Mouse (Mus musculus) ES-Bruce4 (cell line): ENCODE data around the gene Foxp1. TPM values are rescaled to one million over a fixed set of nuclear protein-coding genes. Genes with fewer than 3 reads are reported as not detected.

Experiments
- H3K27ac ChIP-seq: 2 replicates; pipeline ENCODE4 v1.5.1; 2012; ENCODE audit warnings: low read length, inconsistent platforms; ENCODE audit not compliant: insufficient read depth
- H3K27me3 ChIP-seq: 2 replicates; pipeline ENCODE4 v1.6.1; 2012; ENCODE audit warnings: mild to moderate bottlenecking, low read length, inconsistent platforms; ENCODE audit not compliant: control insufficient read depth, poor library complexity, insufficient read depth, severe bottlenecking
- H3K36me3 ChIP-seq: 2 replicates; pipeline ENCODE4 v1.6.1; 2012; ENCODE audit warnings: inconsistent platforms, mild to moderate bottlenecking, low read length, moderate library complexity; ENCODE audit not compliant: control insufficient read depth, poor library complexity, insufficient read depth, severe bottlenecking
- H3K4me1 ChIP-seq: one replicate; pipeline ENCODE4 v1.8.1; 2011; ENCODE audit warnings: low read length; ENCODE audit not compliant: control insufficient read depth, insufficient read depth
- H3K4me3 ChIP-seq: 2 replicates; pipeline ENCODE4 v1.5.1; 2011; ENCODE audit warnings: low read depth, mild to moderate bottlenecking, low read length
- H3K9ac ChIP-seq: 2 replicates; pipeline ENCODE4 v1.6.1; 2012; ENCODE audit warnings: low read depth, mild to moderate bottlenecking, inconsistent platforms; ENCODE audit not compliant: poor library complexity, severe bottlenecking
- H3K9me3 ChIP-seq: replicated peaks from 2 replicates; pipeline ENCODE4 v1.6.1; 2012; ENCODE audit warnings: mild to moderate bottlenecking, low read length, inconsistent platforms; ENCODE audit not compliant: control insufficient read depth, poor library complexity, insufficient read depth, severe bottlenecking
- CTCF ChIP-seq: IDR thresholded peaks from one replicate; pipeline ENCODE4 v1.8.1; 2011; ENCODE audit warnings: low read depth, low read length
- EP300 ChIP-seq: IDR thresholded peaks from 2 replicates; pipeline ENCODE4 v1.6.1; 2011; ENCODE audit warnings: low read depth, low read length; ENCODE audit not compliant: insufficient read depth
- POLR2A ChIP-seq: IDR thresholded peaks from one replicate; pipeline ENCODE4 v1.8.1; 2011; ENCODE audit warnings: low read length; ENCODE audit not compliant: insufficient read depth
- polyA plus RNA-seq: library from polyadenylated mRNA; stranded (reverse); fragments of >200 nt; gene quantifications from 2 replicates; pipeline ENCODE4 v1.2.4, GENCODE M21; 2011; ENCODE audit warnings: low read depth; ENCODE audit not compliant: missing spikeins, insufficient read depth, insufficient read length

Gene Foxp1
- polyA plus RNA-seq, 1 experiment: 33.5 TPM

GRCm38 (mm10) chr6:99523109-99523632, 650 bp upstream of the Foxp1 start:
- Histone ChIP-seq H3K27me3 (peaks cover 26% of the 10 kb centered on the region), H3K36me3 (no peaks in the 10 kb centered on the region), H3K9me3 (no peaks in the 10 kb centered on the region), H3K4me3 (peak overlapping the region; percentile 72), H3K4me1 (no peaks in the 10 kb centered on the region), H3K9ac (peak overlapping the region; percentile 19), H3K27ac (no peak overlapping the region)
- TF ChIP-seq EP300 (peak; percentile 64; the same call in 1 of the 2 replicates), CTCF (no peak), POLR2A (no peak)

DNA sequence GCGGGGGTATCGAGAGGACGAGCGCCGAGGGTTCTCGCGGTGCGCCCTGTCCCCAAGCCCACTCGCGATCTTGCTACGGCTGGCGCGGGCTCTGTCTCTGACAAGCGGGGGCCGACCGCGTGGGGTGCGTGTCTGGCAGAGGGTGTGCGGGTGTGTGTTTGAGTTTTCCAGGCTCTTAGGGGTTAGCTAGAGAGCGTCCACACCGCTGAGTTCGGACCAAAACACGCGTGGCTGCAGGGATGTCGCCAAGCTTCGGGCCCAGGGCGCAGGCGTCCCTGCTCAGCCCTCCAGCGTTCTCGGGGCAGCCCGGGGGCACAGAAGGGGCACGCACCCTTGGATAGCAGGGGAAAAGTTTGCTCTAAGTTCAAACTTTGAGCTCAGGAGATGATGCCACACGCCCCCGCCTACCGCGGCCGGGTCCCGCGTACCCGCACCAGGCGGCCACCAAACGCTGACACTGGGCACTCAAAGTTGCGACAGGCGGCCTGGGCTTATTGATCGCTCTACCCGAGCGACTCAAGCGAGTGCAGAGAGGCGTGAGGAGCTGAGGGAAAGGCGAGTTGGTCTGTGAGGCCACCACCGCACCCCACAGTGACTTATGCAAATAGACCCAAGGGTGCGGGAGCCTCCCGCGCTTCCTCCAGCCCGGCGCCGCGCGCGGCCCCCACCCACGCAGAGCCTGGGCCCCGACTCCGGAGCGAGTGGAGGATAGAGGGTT, 721 bp downstream of the Foxp1 start:
- Histone ChIP-seq H3K27ac (no peak overlapping the region), H3K4me1 (no peaks in the 10 kb centered on the region), H3K9me3 (no peaks in the 10 kb centered on the region), H3K9ac (peak overlapping the region; percentile 19), H3K4me3 (peak overlapping the region; percentile 72), H3K36me3 (no peaks in the 10 kb centered on the region), H3K27me3 (peaks cover 26% of the 10 kb centered on the region)
- TF ChIP-seq CTCF (no peak), POLR2A (no peak), EP300 (no peak)

DNA sequence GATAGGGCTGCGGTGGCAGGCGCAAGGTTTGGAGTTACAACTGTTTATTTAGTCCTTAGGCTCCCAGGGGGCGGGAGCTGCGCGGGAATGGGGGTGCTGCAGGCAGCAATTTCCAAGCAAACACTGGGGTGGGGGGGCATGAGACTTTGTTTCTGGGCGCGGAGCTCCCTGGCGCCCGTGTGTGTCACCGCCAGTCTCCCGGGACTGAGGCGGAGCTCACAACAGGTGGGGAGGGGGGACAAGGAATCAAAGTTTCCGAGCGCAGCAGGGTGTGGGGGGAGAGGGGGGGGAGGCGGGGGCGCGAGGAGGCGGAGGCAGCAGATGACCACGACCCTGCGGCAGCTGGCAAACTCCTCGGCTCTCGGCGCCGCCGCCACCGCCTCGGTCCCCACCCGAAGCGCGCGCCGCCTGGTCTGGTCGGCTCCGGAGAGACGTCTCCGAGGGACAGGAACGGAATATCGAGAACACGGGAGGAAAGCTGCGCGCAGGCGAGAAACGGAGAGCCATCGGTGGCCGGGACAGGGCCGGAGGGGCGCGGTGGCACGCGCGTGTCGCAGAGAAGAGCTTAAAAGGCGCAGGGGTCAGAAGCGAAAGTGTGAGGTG, 1.4 kb downstream of the Foxp1 start:
- no peaks in the 10 kb centered on the region for H3K4me1 ChIP-seq
- H3K9ac ChIP-seq: peak overlapping the region; percentile 19
- peaks cover 26% of the 10 kb centered on the region for H3K27me3 ChIP-seq
- no peak overlapping the region for H3K27ac ChIP-seq
- H3K4me3 ChIP-seq: peak overlapping the region; percentile 72
- no peaks in the 10 kb centered on the region for H3K36me3 ChIP-seq
- no peaks in the 10 kb centered on the region for H3K9me3 ChIP-seq
- TF ChIP-seq POLR2A (no peak), EP300 (no peak), CTCF (no peak)

GRCm38 (mm10) chr6:99520676-99521037, 1.9 kb downstream of the Foxp1 start:
- Histone ChIP-seq H3K9ac (peak overlapping the region; percentile 19), H3K27ac (no peak overlapping the region), H3K9me3 (no peaks in the 10 kb centered on the region), H3K4me3 (peak overlapping the region; percentile 72), H3K27me3 (peaks cover 26% of the 10 kb centered on the region), H3K4me1 (no peaks in the 10 kb centered on the region), H3K36me3 (no peaks in the 10 kb centered on the region)
- no peak for TF ChIP-seq EP300
- no peak for TF ChIP-seq CTCF
- no peak for TF ChIP-seq POLR2A

GRCm38 (mm10) chr6:99519806-99520675, 2.5 kb downstream of the Foxp1 start:
- Histone ChIP-seq H3K27ac (no peak overlapping the region), H3K4me3 (peak overlapping the region; percentile 72), H3K9ac (peak overlapping the region; percentile 19), H3K36me3 (no peaks in the 10 kb centered on the region), H3K9me3 (no peaks in the 10 kb centered on the region), H3K27me3 (peaks cover 26% of the 10 kb centered on the region), H3K4me1 (no peaks in the 10 kb centered on the region)
- no peak for TF ChIP-seq POLR2A
- TF ChIP-seq CTCF: no peak
- no peak for TF ChIP-seq EP300

GRCm38 (mm10) chr6:99519052-99519451, 3.5 kb downstream of the Foxp1 start:
- H3K4me1 ChIP-seq: no peaks in the 10 kb centered on the region
- TF ChIP-seq CTCF (no peak), POLR2A (no peak), EP300 (no peak)
- no peak overlapping the region for H3K4me3 ChIP-seq
- H3K36me3 ChIP-seq: no peaks in the 10 kb centered on the region
- H3K27me3 ChIP-seq: peaks cover 26% of the 10 kb centered on the region
- no peak overlapping the region for H3K9ac ChIP-seq
- no peak overlapping the region for H3K27ac ChIP-seq
- no peaks in the 10 kb centered on the region for H3K9me3 ChIP-seq
